Mouse (Mus musculus) neural tube, embryonic 11.5 days (tissue): ENCODE results near the gene 2310011J03Rik. TPM values are rescaled to one million over a fixed set of nuclear protein-coding genes. Genes with fewer than 3 reads are reported as not detected.

Experiments
- ATAC-seq: fragments of 200-750 bp; cut with Nextera tagmentation; 2 replicates; pipeline ENCODE4 v1.8.0; 2017; ENCODE audit warnings: moderate number of reproducible peaks, mild to moderate bottlenecking, moderate TSS enrichment, moderate library complexity; ENCODE audit not compliant: insufficient read depth, low FRiP score, low TSS enrichment
- DNase-seq: peaks from one replicate; pipeline ENCODE4 v3.0.0-alpha.2; 2015; ENCODE audit warnings: low spot score
- H3K27ac ChIP-seq: fragments of 300-500 bp; sonication (generic); 2 replicates; pipeline ENCODE4 v1.5.1; 2014; ENCODE audit warnings: low read depth, mild to moderate bottlenecking, low read length
- H3K27me3 ChIP-seq: fragments of 300-500 bp; sonication (generic); 2 replicates; pipeline ENCODE4 v1.6.1; 2014; ENCODE audit warnings: mild to moderate bottlenecking, low read length, mixed read lengths; ENCODE audit not compliant: control insufficient read depth, insufficient read depth
- H3K36me3 ChIP-seq: fragments of 300-500 bp; sonication (generic); 2 replicates; pipeline ENCODE4 v1.6.1; 2014; ENCODE audit warnings: mild to moderate bottlenecking, low read length, moderate library complexity, mixed read lengths; ENCODE audit not compliant: control insufficient read depth, insufficient read depth
- H3K4me1 ChIP-seq: fragments of 300-500 bp; sonication (generic); 2 replicates; pipeline ENCODE4 v1.6.1; 2014; ENCODE audit warnings: low read length, mixed read lengths; ENCODE audit not compliant: control insufficient read depth, insufficient read depth
- H3K4me2 ChIP-seq: fragments of 300-500 bp; sonication (generic); 2 replicates; pipeline ENCODE4 v1.6.1; 2014; ENCODE audit warnings: low read depth, mild to moderate bottlenecking, moderate library complexity
- H3K4me3 ChIP-seq: fragments of 300-500 bp; sonication (generic); 2 replicates; pipeline ENCODE4 v1.5.1; 2014; ENCODE audit warnings: low read depth, low read length
- H3K9ac ChIP-seq: fragments of 300-500 bp; sonication (generic); 2 replicates; pipeline ENCODE4 v1.6.1; 2014; ENCODE audit warnings: mild to moderate bottlenecking, low read length
- H3K9me3 ChIP-seq: fragments of 300-500 bp; sonication (generic); 2 replicates; pipeline ENCODE4 v1.6.1; 2016; ENCODE audit warnings: low read length; ENCODE audit not compliant: control insufficient read depth
- WGBS: fragments of 180-500 bp; shearing (Covaris S2); extraction: QIAGEN DNeasy Blood & Tissue Kit; methylation state at CpG from one replicate; pipeline ENCODE4 v1.1.7; 2014; 5-methylcytosine and 5-hydroxymethylcytosine counted together
- polyA plus RNA-seq: library from polyadenylated mRNA; unstranded; fragments of >200 nt; fragmentation: Nextera tagmentation; extraction: Ambion mirVana; gene quantifications from 2 replicates; pipeline ENCODE4 v1.2.1, GENCODE M21; 2014

The 2310011J03Rik gene
- polyA plus RNA-seq, 1 experiment from 2014 or later = 37.3 TPM

GRCm38 (mm10) chr10:80339941-80340750 is 19.8 kb upstream of the 2310011J03Rik start:
- H3K9ac ChIP-seq = no peak overlapping the region
- 27% methylated on average over 19 of the region's 19 CpGs for WGBS
- H3K27me3 ChIP-seq = peaks cover 53% of the 10 kb centered on the region
- no peak overlapping the region for H3K27ac ChIP-seq
- H3K4me2 ChIP-seq = no peak overlapping the region
- H3K4me1 ChIP-seq = peaks cover 7% of the 10 kb centered on the region; the same call in 1 of the 2 replicates
- H3K36me3 ChIP-seq = no peaks in the 10 kb centered on the region
- H3K4me3 ChIP-seq = no peak overlapping the region
- DNase-seq (peak; percentile 86), ATAC-seq (no peak)
- no peaks in the 10 kb centered on the region for H3K9me3 ChIP-seq

- H3K27ac ChIP-seq = no peak overlapping the region
- no peak overlapping the region for H3K4me3 ChIP-seq
- no peaks in the 10 kb centered on the region for H3K36me3 ChIP-seq
- no peak overlapping the region for H3K4me2 ChIP-seq
- no peak for ATAC-seq
- H3K4me1 ChIP-seq = 0 out of 2 replicates have a peak, but pooled peaks cover 2% of the 10 kb centered on the region
- no peak overlapping the region for H3K9ac ChIP-seq
- peaks cover 17% of the 10 kb centered on the region for H3K27me3 ChIP-seq
- no peak for DNase-seq
- H3K9me3 ChIP-seq = no peaks in the 10 kb centered on the region
- WGBS = 86% methylated on average over 12 of the region's 12 CpGs
These were observed 15.9 kb upstream of the 2310011J03Rik start for GRCm38 (mm10) chr10:80336263-80336662.

DNA sequence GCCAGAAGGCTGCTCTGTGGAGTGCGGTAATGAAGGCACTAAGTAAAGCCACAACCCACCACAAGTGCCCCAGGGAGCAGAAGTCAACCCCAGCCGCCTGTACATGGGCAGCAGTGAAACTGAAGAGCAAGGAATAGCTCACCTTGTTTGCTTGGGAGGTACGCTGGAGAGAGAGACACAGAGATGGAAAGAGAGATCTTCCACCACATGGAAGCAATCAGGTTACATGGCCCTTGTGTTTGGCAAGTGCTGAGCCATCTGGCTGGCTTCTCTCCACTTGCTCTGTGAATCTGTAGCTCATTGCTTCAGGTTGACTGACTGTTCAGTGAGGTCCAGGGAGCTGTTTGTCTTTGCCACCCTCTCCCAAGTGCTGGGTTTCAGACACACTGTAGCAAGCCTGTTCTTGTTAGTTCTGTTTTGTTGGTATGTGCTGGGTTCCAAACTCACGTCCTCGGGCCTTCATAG is 12.2 kb upstream of the 2310011J03Rik start:
- no peaks in the 10 kb centered on the region for H3K9me3 ChIP-seq
- DNase-seq (no peak), ATAC-seq (no peak)
- no peak overlapping the region for H3K9ac ChIP-seq
- no peaks in the 10 kb centered on the region for H3K36me3 ChIP-seq
- H3K4me1 ChIP-seq = peaks cover 7% of the 10 kb centered on the region
- H3K4me2 ChIP-seq = no peak overlapping the region
- H3K27me3 ChIP-seq = peaks cover 3% of the 10 kb centered on the region
- H3K27ac ChIP-seq = no peak overlapping the region
- no peak overlapping the region for H3K4me3 ChIP-seq
- 78% methylated on average over 5 of the region's 5 CpGs for WGBS

DNA sequence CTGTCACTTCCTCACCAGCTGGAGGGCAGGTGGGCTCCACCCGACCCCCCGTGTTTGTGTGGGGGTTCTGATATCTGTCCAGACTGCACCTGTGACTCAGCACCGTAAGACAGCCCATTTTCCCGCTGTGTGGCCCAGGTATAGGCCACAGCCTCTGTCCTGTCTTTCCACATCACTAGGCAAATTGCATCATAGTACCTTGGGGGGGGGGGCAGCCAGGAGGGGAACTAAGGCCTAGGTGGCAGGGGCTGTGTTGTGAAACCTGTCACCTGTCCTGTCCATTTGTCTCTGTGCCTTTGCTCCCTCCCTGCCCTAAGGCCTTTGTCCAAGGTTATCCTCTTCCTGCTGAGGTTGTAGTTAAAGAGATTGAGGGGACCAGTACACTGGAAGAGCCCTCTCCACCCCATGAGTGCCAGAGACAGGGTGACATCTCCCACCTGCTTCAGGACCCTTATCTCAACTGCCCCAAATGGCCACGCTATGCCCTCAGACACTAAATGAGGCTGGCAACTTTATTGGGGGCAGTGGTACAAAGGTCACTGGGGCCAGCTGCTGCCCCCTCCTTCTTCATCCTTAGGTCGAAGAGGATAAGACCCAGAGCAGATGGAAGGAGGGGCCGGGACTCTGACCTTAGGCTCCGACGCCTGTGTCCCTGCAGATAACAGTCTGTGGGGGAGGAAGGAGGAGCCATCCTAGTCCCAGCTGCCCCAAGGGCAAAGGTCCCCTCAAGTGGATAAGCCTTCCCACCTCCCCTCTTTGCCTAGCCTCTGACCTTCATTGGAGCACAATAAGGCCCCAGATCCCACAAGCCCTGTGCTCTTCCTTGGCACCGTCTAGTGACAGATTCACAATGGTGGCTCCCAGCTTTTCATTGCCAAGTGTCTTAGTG is 11.5 kb upstream of the 2310011J03Rik start:
- no peaks in the 10 kb centered on the region for H3K9me3 ChIP-seq
- ATAC-seq (no peak), DNase-seq (no peak)
- WGBS = 68% methylated on average over 10 of the region's 10 CpGs
- H3K4me1 ChIP-seq = peaks cover 7% of the 10 kb centered on the region
- H3K9ac ChIP-seq = no peak overlapping the region
- no peak overlapping the region for H3K4me3 ChIP-seq
- no peak overlapping the region for H3K27ac ChIP-seq
- no peaks in the 10 kb centered on the region for H3K36me3 ChIP-seq
- peaks cover 3% of the 10 kb centered on the region for H3K27me3 ChIP-seq
- no peak overlapping the region for H3K4me2 ChIP-seq

- ATAC-seq = no peak
- WGBS = 86% methylated on average over 2 of the region's 2 CpGs
These were observed 10.6 kb upstream of the 2310011J03Rik start for GRCm38 (mm10) chr10:80330888-80331287.

DNA sequence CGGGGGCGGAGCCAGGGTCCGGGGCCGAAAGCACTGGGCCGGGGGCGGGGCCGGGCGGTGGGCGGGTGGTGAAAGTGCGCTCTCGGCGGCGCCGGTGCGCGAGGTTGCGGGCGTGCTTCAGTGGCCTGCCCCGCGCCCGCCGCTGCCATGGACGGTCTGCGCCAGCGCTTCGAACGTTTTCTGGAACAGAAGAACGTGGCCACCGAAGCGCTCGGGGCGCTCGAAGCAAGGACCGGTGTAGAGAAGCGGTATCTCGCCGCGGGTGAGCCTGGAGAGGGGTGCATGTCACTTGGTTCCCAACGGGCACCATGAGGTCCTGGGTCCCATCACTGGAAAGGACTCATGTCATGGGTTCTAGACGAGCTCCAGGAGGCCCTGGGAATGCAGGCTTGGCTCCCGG is 9.7 kb upstream of the 2310011J03Rik start:
- peak overlapping the region; percentile 37 for H3K4me3 ChIP-seq
- no peak overlapping the region for H3K27ac ChIP-seq
- under 1% methylated on average over 33 of the region's 41 CpGs for WGBS
- H3K9me3 ChIP-seq = no peaks in the 10 kb centered on the region
- no peaks in the 10 kb centered on the region for H3K36me3 ChIP-seq
- ATAC-seq (no peak), DNase-seq (no peak)
- H3K9ac ChIP-seq = peak overlapping the region; percentile 44; the same call in 1 of the 2 replicates
- H3K4me1 ChIP-seq = peaks cover 7% of the 10 kb centered on the region
- H3K4me2 ChIP-seq = peak overlapping the region; percentile 81
- peaks cover 3% of the 10 kb centered on the region for H3K27me3 ChIP-seq

More at GRCm38 (mm10) chr10:80330888-80331287, 10.6 kb upstream of the 2310011J03Rik start:
- H3K4me3 ChIP-seq = no peak overlapping the region
- H3K27me3 ChIP-seq = peaks cover 3% of the 10 kb centered on the region
- no peak for DNase-seq
- peaks cover 7% of the 10 kb centered on the region for H3K4me1 ChIP-seq
- no peak overlapping the region for H3K27ac ChIP-seq
- no peaks in the 10 kb centered on the region for H3K36me3 ChIP-seq
- no peaks in the 10 kb centered on the region for H3K9me3 ChIP-seq
- H3K4me2 ChIP-seq = peak overlapping the region; percentile 81
- H3K9ac ChIP-seq = no peak overlapping the region

- peak; percentile 95 for ATAC-seq
- Histone ChIP-seq H3K36me3 (no peaks in the 10 kb centered on the region), H3K9me3 (no peaks in the 10 kb centered on the region), H3K4me2 (peak within 1 kb of the TSS; percentile 81), H3K9ac (peak within 1 kb of the TSS; percentile 44), H3K27me3 (peaks cover 3% of the 10 kb centered on the region), H3K4me3 (peak within 1 kb of the TSS; percentile 37), H3K4me1 (peaks cover 7% of the 10 kb centered on the region), H3K27ac (no peak within 1 kb of the TSS)
- WGBS = 6% methylated on average over 33 of the region's 36 CpGs
- DNase-seq = peak; percentile 99
These were observed 9.1 kb upstream of the 2310011J03Rik start, which contains the start of the genes Pcsk4 and Reep6 for GRCm38 (mm10) chr10:80329273-80330081. Gene Pcsk4, minus strand, starts transcription at chr10:80329498. Gene Reep6, plus strand, starts transcription at chr10:80329953.

DNA sequence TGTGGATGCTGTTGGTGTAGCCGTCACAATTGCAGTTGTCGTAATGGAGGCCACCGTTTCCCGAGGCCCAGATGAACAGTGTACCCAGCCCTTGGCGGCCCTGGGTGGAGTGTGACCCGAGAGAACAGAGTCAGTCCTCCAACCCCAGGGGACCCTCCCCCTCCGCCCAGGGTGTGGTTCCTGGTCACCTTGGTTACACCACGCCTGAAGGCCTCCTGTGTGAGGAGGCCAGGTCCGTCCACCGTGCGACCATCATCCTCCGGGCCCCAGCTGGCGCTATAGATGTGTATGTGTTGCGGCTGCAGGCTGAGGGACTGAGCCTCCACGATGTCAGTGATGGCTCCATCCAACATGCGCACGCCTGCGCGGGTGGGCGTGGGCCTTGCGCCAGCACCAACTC is 4.7 kb upstream of the 2310011J03Rik start:
- Histone ChIP-seq H3K36me3 (no peaks in the 10 kb centered on the region), H3K9ac (no peak overlapping the region), H3K9me3 (no peaks in the 10 kb centered on the region), H3K4me2 (no peak overlapping the region), H3K4me1 (peaks cover 8% of the 10 kb centered on the region), H3K27ac (no peak overlapping the region), H3K27me3 (no peaks in the 10 kb centered on the region), H3K4me3 (no peak overlapping the region)
- WGBS = 77% methylated on average over 21 of the region's 21 CpGs
- ATAC-seq = no peak
- DNase-seq = no peak
